ENCODE assay signal across 8 mouse cellular contexts in genomic region chr2:18031831-18032537, GRCm38 (mm10). TPM values are rescaled to one million over a fixed set of nuclear protein-coding genes. Genes with fewer than 3 reads are reported as not detected.
DNase-seq lines count a peak whose midpoint lies in the region; ATAC-seq lines count a peak whose summit lies in the region.

No protein-coding gene starts in this region.

- DNase-seq in thymus, postnatal 36 days: peak; percentile 4 to 10
- no peak for DNase-seq in thymus, postnatal 0 days (ENCODE audit: low spot score)
- peak; percentile 45 to 47 for DNase-seq in cerebellum, postnatal 36 days
- peak; percentile 81 for DNase-seq in heart, embryonic 10.5 days (ENCODE audit: low spot score)
- peak; percentile 52 for DNase-seq in lung, postnatal 14 days
- DNase-seq in urinary bladder, postnatal 25 days (ENCODE audit: low spot score): peak; percentile 55
- DNase-seq in spleen, postnatal 4 days (ENCODE audit: low spot score in 2 of 2): no peak

- H3K36me3 ChIP-seq in heart, embryonic 10.5 days: no peaks in the 10 kb centered on the region
- no peaks in the 10 kb centered on the region for H3K36me3 ChIP-seq in kidney, embryonic 14.5 days (ENCODE audit: control insufficient read depth, insufficient read depth, low read length)

- under 1% methylated on average over 34 of the region's 34 CpGs for WGBS in heart, embryonic 10.5 days
- 3% methylated on average over 33 of the region's 34 CpGs for WGBS in kidney, embryonic 14.5 days

- no peaks in the 10 kb centered on the region for H3K27me3 ChIP-seq in heart, embryonic 10.5 days (ENCODE audit: insufficient read depth, poor library complexity, severe bottlenecking)
- H3K27me3 ChIP-seq in kidney, embryonic 14.5 days (ENCODE audit: control insufficient read depth, insufficient read depth, low read length): no peaks in the 10 kb centered on the region

- peak overlapping the region; percentile 93 for H3K27ac ChIP-seq in heart, embryonic 10.5 days
- peak overlapping the region; percentile 72 for H3K27ac ChIP-seq in kidney, embryonic 14.5 days (ENCODE audit: low read depth, low read length)

- peaks cover 36% of the 10 kb centered on the region for H3K4me1 ChIP-seq in heart, embryonic 10.5 days
- H3K4me1 ChIP-seq in kidney, embryonic 14.5 days (ENCODE audit: control insufficient read depth, insufficient read depth, low read length): peaks cover 31% of the 10 kb centered on the region

- H3K9me3 ChIP-seq in heart, embryonic 10.5 days: no peaks in the 10 kb centered on the region
- H3K9me3 ChIP-seq in kidney, embryonic 14.5 days (ENCODE audit: control insufficient read depth, low read length): no peaks in the 10 kb centered on the region

- ATAC-seq in kidney, embryonic 14.5 days (ENCODE audit: low FRiP score, low TSS enrichment): peak; percentile 36

- H3K4me2 ChIP-seq in kidney, embryonic 14.5 days (replicated peaks; ENCODE audit: low read depth, low read length): peak overlapping the region; percentile 88

- H3K9ac ChIP-seq in kidney, embryonic 14.5 days (ENCODE audit: low read depth, low read length): peak overlapping the region; percentile 83

- H3K4me3 ChIP-seq in heart, embryonic 10.5 days: peak overlapping the region; percentile 64
- peak overlapping the region; percentile 37 for H3K4me3 ChIP-seq in kidney, embryonic 14.5 days (ENCODE audit: low read length)

RNA-seq across cellular contexts. Expression of gene A930004D18Rik, which starts 5.6 kb away (rescaled TPM):
- 2.6 and 3.3 TPM in 2 replicates for polyA plus RNA-seq in thymus, postnatal 0 days (2015; fragmentation: Nextera tagmentation; extraction: Ambion mirVana)
- 14.5 and 14.9 TPM in 2 replicates for polyA plus RNA-seq in heart, embryonic 10.5 days (2016; fragmentation: Nextera tagmentation; extraction: Ambion mirVana)
- 9.4 and 10.0 TPM in 2 replicates for polyA plus RNA-seq in kidney, embryonic 14.5 days (2014; fragmentation: Nextera tagmentation; extraction: Ambion mirVana)

RNA-seq across cellular contexts. Expression of gene Skida1, which starts 16.9 kb away (rescaled TPM):
- 0.65 and 0.77 TPM in 2 replicates for polyA plus RNA-seq in thymus, postnatal 0 days (2015; fragmentation: Nextera tagmentation; extraction: Ambion mirVana)
- 6.7 and 9.4 TPM in 2 replicates for polyA plus RNA-seq in heart, embryonic 10.5 days (2016; fragmentation: Nextera tagmentation; extraction: Ambion mirVana)
- 10.5 and 11.4 TPM in 2 replicates for polyA plus RNA-seq in kidney, embryonic 14.5 days (2014; fragmentation: Nextera tagmentation; extraction: Ambion mirVana)

RNA-seq across cellular contexts. Expression of gene Mllt10, which starts 23.1 kb away (rescaled TPM):
- polyA plus RNA-seq in thymus, postnatal 0 days (2015; fragmentation: Nextera tagmentation; extraction: Ambion mirVana): 53.2 and 70.2 TPM in 2 replicates
- 39.8 and 54.8 TPM in 2 replicates for polyA plus RNA-seq in heart, embryonic 10.5 days (2016; fragmentation: Nextera tagmentation; extraction: Ambion mirVana)
- polyA plus RNA-seq in kidney, embryonic 14.5 days (2014; fragmentation: Nextera tagmentation; extraction: Ambion mirVana): 58.7 and 74.9 TPM in 2 replicates

RNA-seq across cellular contexts. Expression of gene H2al2a, which starts 35.2 kb away (rescaled TPM):
- polyA plus RNA-seq in thymus, postnatal 0 days (2015; fragmentation: Nextera tagmentation; extraction: Ambion mirVana): not detected in 2 replicates
- polyA plus RNA-seq in heart, embryonic 10.5 days (2016; fragmentation: Nextera tagmentation; extraction: Ambion mirVana): not detected in 2 replicates
- not detected in 2 replicates for polyA plus RNA-seq in kidney, embryonic 14.5 days (2014; fragmentation: Nextera tagmentation; extraction: Ambion mirVana)

Comparison
In these comparisons a context has a peak if more than half of its experiments do, and no peak if none do; other contexts are left out.
1. DNase-seq: peak in thymus, postnatal 36 days (2 of 2), cerebellum, postnatal 36 days (2 of 2), heart, embryonic 10.5 days (single experiment), lung, postnatal 14 days (single experiment) and urinary bladder, postnatal 25 days (single experiment); none in thymus, postnatal 0 days (single experiment) and spleen, postnatal 4 days (0 of 2).